Mouse (Mus musculus): ENCODE data around the gene Ermap.

The Ermap gene

DNA sequence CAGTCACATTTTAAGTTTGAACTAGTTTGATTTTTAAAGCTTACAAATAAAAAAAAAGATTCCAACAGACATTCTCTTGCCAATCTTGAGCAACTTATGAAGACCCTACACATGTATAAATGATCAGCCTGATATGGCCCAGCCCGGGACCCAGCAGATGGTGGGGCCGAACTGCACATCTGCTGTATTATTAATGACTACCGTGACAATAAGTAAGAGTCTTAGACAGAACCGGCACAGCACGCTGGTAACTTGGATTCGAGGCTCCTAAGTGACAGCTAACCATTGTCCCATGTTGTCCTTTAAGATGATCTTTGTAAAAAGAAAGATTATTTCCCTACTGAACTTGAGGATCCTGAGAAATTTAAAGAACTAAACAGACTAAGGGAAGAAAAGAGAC is 419 bp downstream of the Ermap start:
- in situ Hi-C loops (cut with MboI; ENCODE audit: unreplicated experiment in 2 of 2): loop anchor here in 1 of 2 experiments (25.0 kb wide), 1 partner anchor 777 kb away; the partner anchor contains the start of genes Med8 and Szt2

DNA sequence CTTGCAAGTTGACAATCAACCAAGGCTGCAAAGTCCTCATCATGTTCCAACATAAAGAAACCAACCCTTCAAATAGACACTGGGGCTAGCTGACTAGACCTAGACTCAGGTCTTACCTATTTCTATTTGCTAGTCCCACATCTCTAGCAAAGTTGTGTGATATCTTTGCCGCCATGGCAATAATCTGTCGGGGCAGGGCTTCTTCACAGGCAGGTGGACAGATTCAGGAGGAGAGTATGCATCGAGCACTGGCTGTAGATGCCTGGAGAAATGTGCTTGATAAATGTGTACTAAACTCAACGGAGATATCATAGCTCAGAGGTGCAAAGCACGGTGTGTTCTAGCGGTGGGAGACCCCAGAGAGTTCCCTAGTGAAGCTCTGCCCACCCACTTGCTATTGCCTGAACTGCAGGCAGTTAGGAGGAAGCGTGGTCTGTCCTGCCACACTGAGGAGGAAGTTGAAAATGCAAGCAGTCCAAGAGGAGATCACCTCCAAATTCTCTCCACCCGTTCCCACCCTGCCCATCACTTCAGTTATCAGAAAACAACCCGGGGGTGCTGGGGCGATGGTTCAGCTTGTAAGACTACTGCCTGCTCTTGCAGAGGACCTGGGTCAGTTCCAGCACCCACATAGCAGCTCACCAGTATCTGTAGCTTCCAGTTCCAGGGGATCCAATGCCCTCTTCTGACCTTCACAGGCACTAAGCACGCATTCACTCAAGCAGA is 1.6 kb downstream of the Ermap start:
- in situ Hi-C loops (cut with MboI; ENCODE audit: unreplicated experiment in 2 of 2): loop anchor here in 1 of 2 experiments (25.0 kb wide), 1 partner anchor 776 kb away; the partner anchor contains the start of genes Med8 and Szt2

DNA sequence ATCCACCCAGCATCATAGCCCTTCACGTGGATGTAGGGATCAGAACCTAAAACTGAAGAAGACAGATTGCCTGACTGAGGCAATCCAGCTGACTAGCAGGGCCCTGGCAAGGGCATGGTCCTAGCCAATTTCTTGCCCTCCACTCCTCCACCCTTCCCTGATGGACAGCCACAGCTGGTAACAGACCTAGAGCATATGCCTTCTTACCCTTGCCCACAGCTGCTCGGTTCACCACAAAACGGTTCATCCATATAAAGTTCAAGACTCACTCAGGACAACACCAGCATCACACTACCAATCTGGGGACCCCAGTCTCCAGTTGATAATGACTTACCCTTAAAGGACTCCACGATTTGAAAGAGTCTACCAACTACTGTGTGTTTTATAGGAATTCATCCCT is 4.0 kb downstream of the Ermap start:
- in situ Hi-C loops (cut with MboI; ENCODE audit: unreplicated experiment in 2 of 2): loop anchor here in 1 of 2 experiments (25.0 kb wide), 1 partner anchor 773 kb away; the partner anchor contains the start of genes Med8 and Szt2

DNA sequence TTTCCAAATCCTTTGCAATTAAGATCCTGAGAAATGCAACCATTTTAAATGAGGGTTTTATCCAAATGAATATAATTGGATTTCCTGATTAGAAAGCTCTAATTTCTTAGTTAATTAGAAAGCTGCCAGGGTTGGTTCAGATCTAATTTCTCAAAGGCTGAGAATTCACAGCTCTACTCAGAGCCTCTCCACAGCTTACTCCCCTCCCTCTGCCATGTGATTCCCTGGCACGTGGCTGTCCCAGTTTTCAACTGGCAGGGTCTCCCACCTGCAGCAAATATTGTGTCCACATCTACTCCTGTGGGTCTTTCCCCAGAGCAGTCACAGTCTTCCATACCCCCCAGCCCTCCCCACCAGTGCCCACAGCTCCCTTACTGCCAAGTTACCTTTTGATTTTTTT is 6.3 kb downstream of the Ermap start:
- in situ Hi-C loops (cut with MboI; ENCODE audit: unreplicated experiment in 2 of 2): loop anchor here in 1 of 2 experiments (25.0 kb wide), 1 partner anchor 771 kb away; the partner anchor contains the start of genes Med8 and Szt2

DNA sequence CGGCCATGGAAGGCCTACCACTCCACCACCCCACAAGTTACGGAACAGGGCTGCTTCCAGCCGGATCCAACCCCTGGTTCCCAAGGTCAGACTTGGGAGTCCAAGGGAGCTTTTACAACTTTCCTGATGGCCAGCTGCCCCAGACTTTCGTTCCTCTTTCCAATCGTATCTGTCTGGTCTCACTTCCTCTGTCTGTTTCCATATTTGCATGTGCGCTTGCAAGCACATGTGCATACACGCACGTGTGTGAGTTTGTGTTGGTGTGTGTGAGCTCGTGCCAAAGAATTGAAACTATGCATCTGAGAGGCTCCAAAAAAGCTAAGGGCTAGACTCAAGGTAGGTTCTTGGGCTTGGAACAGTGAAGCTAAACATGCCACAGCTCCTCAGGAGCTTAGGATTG is 8.4 kb downstream of the Ermap start:
- in situ Hi-C loops (cut with MboI; ENCODE audit: unreplicated experiment in 2 of 2): loop anchor here in 1 of 2 experiments (25.0 kb wide), 1 partner anchor 769 kb away; the partner anchor contains the start of genes Med8 and Szt2

DNA sequence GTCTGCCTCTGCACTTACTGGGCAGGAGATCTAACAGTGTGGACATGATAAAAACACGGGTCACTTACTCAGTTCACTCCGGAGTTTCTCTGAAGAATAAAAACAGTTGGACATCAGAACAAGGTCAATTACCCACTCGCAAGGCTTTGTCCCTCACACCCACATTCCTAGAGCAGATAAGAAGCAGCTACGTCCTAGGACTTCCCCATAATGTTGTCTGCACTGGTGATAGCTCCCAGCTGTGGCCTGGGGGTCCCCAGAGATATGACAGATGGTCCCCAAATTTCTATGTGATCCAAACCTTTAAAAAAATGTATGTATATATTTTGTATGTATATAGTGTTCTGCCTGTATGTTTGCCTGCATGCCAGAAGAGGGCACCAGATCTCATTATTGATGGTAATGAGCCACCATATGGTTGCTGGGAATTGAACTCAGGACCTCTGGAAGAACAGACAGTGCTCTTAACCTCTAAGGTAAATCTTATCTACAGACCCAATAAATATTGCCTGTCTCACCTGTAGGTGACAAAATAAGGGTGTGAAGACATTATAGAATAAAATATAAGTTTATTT is 9.6 kb downstream of the Ermap start:
- in situ Hi-C loops (cut with MboI; ENCODE audit: unreplicated experiment in 2 of 2): loop anchor here in 1 of 2 experiments (25.0 kb wide), 1 partner anchor 768 kb away; the partner anchor contains the start of genes Med8 and Szt2

DNA sequence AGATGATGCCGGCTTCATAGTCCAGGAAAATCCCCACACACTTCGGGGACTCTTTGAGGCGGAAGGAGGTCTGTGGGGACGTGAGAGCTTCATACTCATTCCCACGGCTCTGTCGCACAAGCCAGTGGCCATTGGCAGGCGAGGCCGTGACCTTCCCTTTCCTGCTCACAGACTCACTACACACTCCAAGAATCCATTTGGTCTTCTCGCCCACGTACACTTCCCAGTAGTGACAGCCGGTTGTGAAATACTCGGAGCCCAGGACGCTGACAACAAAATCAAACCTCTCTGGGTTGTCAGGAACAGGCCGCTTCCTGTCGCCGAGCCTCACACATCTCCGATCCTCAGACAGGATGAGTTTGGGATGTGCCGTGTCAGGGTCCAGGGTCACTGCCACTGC is 11.5 kb downstream of the Ermap start:
- in situ Hi-C loops (cut with MboI; ENCODE audit: unreplicated experiment in 2 of 2): loop anchor here in 1 of 2 experiments (25.0 kb wide), 1 partner anchor 766 kb away; the partner anchor contains the start of genes Med8 and Szt2

DNA sequence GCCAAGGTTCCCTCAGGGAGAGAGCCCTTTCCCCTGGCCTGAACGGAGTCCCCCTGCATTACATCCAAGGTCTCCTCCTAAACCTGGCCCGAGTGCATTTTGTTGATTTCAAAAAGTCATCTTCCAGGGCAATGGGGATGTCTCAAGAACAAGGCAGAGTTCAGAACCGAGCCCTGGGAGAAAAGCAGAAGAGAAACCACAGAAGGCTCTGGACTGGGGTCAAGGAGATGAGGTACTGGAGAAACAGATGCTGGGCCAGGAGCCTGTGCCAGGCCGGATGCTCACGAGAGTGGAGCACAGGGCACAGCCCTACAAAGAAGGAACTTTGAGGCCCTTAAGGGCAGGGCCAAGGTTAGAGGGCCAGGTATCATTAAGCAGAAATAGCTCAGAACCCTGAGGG is 12.1 kb downstream of the Ermap start:
- in situ Hi-C loops (cut with MboI; ENCODE audit: unreplicated experiment in 2 of 2): loop anchor here in 1 of 2 experiments (25.0 kb wide), 1 partner anchor 765 kb away; the partner anchor contains the start of genes Med8 and Szt2

DNA sequence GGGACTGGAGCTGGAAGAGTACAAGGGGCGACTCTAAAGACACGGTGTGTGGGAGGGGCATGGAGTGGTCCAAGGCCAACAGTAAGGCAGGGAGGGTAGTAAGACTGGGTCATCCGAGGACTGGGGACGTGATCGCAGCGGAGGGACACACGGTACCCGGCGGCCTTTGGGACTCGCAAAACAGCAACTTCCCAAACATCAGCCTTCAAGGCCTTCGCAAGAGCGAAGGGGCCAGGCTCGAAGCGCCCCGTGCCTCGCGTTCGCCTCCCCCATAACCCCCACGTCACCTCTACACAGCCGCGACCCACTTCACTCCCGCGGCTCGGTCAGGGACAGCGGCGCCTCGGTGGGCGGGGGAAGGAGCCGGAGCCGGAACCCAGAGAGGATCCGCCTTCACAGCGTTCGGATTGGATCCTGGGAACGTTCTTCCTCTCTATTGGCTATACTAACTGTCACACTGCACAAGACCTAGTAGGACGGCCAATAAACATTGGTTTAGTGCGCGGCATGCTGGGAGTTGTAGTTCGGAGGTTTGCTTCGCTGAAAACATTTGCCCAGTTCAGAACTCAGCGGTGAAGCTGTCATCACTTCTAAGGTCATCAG is 15.9 kb downstream of the Ermap start, which contains the start of gene Zfp691:
Gene Zfp691, minus strand, starts transcription at position 345 of the 603 bp plus-strand sequence.
- in situ Hi-C loops (cut with MboI; ENCODE audit: unreplicated experiment in 2 of 2): no loop called here

DNA sequence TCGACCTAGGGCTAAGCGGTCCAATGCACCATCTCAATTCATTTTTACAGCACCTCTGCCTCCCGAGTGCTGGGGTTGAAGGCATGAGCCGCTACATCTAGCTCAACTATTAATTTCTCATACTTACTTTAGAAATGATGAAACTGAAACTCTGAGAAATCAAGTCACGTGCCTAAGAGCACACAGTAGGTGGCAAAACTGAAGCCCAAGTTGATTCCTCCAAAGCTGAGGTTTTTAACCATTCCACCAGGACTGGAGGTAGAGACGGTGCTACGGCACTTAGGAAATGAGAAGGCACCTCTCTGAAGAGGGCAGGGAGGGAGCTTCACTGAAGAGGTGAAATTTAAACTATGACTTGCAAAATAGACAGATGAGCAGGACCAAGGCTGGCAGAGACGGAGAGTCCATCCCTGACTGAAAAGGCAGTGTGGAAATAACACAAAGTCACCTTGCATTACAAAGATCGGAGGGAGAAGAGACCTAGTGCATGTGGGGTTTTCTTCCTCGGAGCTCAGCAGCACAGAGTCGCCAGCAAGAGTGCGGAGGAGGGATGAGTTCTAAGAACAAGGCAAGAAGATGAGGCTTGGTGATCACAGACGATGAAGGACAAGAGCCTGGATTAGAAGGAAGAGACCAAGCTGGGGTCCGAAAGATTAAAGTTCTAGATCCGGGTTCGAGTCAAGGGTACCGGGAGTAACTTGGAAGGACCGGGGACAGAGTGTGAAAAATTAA is 16.7 kb downstream of the Ermap start:
- in situ Hi-C loops (cut with MboI; ENCODE audit: unreplicated experiment in 2 of 2): no loop called here

DNA sequence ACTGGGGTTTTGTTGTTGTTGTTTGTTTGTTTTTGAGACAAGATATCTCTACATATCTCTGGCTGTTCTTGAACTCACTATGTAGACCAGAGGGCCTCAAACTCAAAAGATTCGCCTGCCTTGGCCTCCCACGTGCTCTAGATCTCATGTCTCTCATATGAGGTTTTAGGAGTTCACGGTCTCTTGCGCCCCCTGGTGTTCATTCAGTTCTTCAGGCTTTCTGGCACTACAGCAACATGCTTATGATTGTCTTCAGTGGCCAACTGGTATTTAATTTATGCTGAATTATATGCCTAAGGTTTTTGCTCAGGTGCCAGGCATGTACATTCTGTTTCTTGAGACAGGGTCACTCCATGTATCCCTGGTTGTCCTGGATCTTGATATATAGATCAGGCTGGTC is 22.1 kb downstream of the Ermap start:
- in situ Hi-C loops (cut with MboI; ENCODE audit: unreplicated experiment in 2 of 2): loop anchor here (5.0 to 10.0 kb wide), 4 partner anchors 160 to 525 kb away; no protein-coding TSS in a partner anchor

DNA sequence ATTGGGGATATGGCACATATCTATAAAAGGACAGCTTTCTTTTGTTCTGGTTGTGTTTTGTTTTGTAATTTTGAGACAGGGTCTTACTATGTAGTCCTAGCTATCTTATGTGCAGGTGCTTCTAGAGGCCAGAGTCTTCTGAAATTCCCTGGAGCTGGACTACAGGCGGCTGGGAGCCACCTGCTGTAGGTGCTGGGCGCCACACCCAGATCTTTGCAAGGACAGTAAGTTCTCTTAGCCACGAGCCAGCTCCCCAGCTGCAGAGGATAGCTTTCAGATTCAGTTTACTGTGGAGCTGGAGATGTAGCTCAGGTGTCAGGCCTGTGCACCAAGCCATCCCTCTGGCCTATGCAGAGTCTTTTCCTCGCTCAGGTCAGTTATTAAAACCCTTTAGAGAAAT is 22.7 kb downstream of the Ermap start:
- in situ Hi-C loops (cut with MboI; ENCODE audit: unreplicated experiment in 2 of 2): loop anchor here (5.0 to 10.0 kb wide), 4 partner anchors 160 to 525 kb away; no protein-coding TSS in a partner anchor

DNA sequence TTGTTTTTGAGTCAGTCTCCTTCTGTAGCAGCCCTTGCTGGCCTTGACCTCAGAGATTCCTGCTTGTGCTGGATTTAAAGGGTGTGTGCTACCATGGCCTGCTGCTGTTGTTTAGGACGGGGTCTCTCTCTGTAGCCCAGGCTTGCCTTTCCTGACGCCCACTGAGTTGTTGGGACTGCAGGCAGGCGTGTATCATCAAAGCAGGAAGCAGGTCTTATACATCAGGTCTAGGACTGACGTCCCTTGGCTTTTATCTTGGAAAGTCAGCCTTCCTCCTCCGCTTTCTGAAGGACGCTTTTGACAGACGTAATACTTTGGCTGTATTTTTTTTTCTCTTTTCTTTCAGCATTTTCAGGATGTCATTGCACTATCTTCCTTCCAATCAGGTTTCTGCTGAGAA is 23.9 kb downstream of the Ermap start:
- in situ Hi-C loops (cut with MboI; ENCODE audit: unreplicated experiment in 2 of 2): loop anchor here (5.0 to 10.0 kb wide), 4 partner anchors 159 to 524 kb away; no protein-coding TSS in a partner anchor

DNA sequence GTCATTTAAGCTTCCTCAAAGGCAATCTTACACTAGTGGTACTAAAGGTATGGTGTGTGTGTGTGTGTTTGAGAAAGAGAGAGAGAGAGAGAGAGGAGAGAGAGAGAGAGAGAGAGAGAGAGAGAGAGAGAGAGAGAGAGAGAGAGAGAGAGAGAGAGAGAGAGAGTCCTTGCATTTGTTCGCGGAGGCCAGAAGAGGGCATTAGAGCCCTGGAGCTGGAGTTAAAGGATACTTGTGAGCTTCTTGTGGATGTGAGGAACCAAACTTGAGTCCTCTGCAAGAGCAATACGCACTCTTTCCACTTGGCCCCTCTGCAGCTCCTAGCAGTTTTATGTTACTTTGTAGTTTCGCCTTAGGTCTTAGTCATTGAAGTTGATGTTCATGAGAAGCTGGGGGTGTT is 26.8 kb downstream of the Ermap start:
- in situ Hi-C loops (cut with MboI; ENCODE audit: unreplicated experiment in 2 of 2): loop anchor here in 1 of 2 experiments (10.0 kb wide), 1 partner anchor 518 kb away; no protein-coding TSS in a partner anchor

DNA sequence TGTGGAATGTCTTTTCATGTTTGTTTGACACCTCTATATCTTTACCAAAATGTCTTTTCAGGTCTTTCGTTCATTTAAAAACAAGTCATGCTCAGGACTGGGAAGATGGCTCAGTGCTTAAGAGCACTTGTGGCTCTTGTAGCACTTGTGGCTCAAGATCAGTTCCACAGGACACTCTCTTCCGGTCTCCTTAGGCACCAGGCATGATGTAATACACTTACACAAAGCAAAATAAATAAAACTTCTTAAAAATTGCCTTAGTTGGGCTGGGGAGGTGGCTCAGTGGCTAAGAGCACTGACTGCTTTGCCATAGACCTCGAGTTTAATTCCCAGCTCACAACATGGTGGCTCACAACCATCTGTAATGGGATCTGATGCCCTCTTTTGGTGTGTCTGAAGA is 28.5 kb downstream of the Ermap start:
- in situ Hi-C loops (cut with MboI; ENCODE audit: unreplicated experiment in 2 of 2): loop anchor here in 1 of 2 experiments (10.0 kb wide), 1 partner anchor 517 kb away; no protein-coding TSS in a partner anchor

DNA sequence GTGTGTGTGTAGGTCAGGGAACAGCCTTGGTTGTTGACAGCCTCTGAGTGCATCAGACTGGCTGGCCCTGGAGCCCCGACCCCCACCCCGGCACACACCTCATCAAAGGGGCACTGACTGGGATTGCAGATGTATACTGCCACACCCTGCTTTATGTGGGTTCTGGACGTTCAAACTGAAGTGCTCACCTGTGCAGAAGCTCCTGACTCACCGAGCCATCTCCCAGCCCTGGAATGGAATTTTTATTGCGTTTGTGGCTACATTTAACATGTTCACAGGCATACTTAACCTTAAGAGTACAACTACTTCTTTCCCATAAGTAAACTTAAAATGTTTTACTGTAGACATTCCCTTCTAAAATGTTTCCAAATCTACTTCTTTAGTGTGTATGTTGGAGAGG is 31.9 kb downstream of the Ermap start:
- in situ Hi-C loops (cut with MboI; ENCODE audit: unreplicated experiment in 2 of 2): loop anchor here in 1 of 2 experiments (5.0 kb wide), 1 partner anchor 49 kb away; no protein-coding TSS in a partner anchor

DNA sequence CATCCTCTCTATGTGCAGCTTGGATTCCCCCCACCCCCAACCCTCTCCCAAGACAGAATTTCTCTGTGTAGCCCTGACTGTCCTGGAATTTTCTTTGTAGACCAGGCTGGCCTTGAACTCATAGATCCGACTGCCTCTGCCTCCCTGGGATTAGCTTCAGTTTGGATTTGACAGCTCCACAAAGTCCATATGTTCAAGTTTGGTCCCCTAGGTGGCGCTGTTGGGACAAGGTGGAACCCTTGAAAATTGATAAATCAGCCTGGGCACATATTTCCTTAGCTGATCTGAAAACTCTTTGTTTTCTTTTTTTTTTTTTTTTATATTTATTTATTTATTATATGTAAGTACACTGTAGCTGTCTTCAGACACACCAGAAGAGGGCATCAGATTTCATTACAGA is 32.6 kb downstream of the Ermap start:
- in situ Hi-C loops (cut with MboI; ENCODE audit: unreplicated experiment in 2 of 2): loop anchor here in 1 of 2 experiments (5.0 kb wide), 1 partner anchor 50 kb away; no protein-coding TSS in a partner anchor

DNA sequence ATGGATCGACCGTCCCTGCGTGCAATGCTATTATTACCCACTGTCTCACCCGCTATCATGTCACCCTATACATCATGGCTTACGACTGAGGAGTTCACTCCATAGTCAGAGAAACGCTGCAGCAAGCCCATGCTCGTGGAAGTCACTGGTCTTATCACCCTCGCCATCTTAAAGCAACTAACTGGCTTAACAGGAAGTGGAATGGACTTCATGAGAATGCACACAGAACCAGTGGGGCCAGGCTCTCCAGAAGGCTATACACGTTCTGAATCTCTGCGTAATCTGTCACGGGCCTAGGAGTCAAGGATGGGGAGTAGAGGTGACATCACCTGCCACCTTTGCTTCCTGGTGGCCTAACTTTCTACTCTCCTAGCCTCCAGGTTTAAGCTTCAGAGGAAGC is 41.1 kb downstream of the Ermap start:
- in situ Hi-C loops (cut with MboI; ENCODE audit: unreplicated experiment in 2 of 2): no loop called here

DNA sequence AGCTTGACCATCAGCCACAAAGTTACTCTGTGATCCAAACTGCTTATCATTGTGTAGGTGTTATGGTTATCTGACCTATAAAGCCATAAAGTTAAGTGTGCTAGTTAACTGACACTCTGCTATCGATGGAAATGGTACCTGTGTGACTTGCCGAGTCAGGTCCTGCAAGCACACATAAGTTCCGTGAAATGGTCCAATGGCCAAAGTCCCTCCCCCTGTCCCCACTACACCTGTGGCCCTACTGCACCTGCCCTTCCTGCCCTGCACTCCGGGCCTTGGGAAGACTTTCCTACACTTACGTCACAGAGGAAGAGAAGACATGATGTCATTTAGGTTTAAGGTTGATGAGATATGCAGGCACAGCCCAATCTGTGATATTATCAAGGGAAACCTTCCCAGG is 42.5 kb downstream of the Ermap start:
- in situ Hi-C loops (cut with MboI; ENCODE audit: unreplicated experiment in 2 of 2): no loop called here

DNA sequence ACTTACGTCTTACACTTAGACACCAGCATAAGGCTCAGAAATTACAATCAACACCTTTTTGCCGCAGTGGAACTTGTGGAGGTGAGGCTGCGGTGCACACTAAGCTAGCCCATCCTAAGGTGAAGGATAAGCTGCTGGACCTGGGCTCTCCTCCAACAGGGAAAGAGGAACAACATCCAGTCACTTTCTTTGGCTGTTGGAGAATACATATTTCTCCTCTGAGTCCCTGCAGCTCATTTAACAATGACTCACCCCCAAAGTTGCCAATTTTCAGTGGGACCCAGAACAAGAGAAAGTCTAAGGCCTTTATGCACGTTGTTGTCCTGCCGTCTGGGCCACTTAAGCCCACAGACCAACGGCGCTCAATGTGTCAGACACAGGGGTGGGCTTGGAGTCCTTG is 43.0 kb downstream of the Ermap start:
- in situ Hi-C loops (cut with MboI; ENCODE audit: unreplicated experiment in 2 of 2): no loop called here

Measured in v-Abl transformed pro-B cells (cell line).